Mouse (Mus musculus): ENCODE results near the gene D3Ertd751e.

D3Ertd751e gene

DNA sequence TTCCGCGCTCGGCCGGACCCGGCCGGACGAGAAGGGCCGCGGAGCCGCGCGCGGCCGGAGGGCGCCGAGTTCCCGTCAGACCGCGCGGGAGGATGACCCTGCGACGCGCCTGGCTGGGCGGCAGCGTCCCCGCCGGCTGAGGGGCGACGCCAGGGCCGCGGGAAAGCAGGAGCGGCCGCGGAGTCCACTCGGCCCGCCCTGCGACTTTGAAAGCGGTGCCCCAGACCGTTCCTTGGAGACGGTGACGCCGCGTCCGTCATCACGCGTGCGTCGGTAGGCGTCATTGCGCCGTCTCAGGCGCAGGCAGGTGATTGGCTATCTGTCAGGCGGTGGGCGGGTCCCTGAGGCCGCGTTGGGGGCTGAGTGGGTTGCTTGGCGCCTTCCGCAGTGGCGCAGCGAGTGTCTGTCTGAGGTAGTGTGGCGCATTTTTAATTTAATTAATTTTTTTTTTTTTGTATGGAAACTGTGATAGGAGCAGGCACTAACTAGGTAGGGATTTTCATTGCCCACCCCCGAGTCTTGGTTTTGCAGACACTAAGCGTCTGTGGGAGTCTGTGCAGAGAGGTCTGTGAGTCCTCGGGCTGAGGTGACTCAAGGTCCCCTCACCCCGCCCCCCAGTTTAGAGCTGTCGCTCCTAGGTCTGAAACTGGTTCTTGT, at the start of gene D3Ertd751e, which contains the start of gene Sclt1:
Gene D3Ertd751e (plus strand): TSS at position 334 of the 657 bp plus-strand sequence.
Gene Sclt1 (minus strand): TSS at position 237 of the 657 bp plus-strand sequence.
- peak; percentile 98 for DNase-seq

DNA sequence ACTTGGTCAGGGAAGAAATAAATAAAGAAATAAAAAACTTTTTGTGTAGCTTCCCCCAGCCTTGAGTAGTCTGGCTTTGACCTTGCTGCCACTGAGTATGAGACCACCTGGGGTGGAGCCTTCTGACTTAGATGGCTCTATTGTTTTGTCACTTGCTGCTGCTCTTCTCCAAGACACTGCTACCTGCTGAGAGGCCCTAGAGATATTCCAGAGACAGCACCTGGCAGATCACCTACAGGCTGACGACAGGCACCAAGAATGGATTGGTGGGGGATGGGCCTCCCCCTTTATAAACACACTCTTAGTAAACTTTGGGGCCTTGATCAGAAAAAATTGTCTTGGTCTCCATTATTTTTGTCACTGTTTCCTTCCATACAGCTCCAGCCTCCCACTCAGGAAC, 46.7 kb upstream of the D3Ertd751e start:
- no peak for DNase-seq

DNA sequence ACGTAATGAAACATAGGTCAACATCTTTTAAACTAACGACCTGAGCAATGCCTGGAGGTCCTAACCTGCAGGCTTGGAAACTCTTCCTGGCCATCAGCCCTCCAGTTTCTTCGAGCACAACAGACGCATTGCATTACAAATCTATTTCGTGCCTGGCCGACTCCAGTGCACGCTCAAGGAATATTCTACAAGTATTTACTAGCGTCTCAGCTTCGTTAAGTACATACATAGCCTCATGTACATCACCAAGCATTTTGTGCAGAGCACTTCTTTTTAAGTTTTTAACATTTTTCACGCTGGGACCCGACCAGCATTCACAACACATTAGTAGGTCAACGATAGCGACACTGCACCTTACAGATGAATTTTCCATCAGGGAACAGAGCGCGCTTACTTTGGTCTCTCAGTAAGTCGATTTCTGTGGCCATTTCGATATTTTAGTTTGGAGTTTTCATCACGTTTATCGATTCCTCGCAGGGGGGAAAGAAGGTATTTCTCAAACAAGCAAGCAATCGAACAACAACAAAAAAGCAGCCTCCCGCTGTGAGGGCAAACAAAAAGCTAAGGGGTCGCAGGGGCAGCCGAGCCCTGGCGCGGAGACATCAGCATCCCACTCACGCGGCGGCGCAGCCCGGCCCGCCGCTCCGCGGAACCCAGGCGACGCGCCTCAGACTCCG, 672 bp upstream of the D3Ertd751e start:
- peak; percentile 11 for DNase-seq

DNA sequence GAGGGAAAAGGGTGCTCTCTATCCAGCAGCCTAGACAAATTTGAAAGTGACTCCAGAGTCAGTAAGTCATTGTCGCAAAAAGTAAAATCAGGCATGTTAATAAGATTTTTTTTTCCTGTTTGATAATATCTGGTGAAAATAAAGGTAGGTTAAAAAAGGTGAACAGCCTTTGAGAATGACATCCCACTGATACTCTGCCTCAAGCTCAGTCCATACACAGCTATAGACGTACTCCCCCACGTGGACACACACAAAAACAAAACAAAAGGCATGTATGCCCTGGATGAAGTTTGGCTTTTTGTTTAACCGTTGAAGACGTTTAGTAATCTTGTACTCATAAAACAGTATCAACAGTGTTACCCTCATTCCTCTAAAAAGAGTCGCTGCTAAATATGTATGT, 1.0 kb downstream of the D3Ertd751e start:
- DNase-seq: peak; percentile 17

DNA sequence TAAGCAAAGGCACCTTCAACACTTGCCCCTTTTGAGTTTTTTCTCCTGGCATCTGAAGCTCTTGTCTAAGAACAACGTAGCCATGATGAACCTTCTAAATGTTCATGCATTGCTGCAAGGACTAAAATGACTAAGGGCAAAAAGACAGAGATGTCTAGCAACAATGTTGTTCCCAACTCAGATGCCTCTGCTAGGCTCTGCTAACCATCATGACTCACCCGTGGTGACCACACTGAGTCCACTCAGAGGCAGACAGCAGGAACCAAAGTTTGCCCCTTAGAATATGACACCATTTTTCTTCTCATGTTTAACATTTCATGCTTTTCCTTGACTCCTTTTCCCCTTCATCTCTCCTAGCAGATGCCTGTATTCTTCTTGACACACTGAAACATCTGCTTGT, 12.1 kb downstream of the D3Ertd751e start:
- DNase-seq: no peak

DNA sequence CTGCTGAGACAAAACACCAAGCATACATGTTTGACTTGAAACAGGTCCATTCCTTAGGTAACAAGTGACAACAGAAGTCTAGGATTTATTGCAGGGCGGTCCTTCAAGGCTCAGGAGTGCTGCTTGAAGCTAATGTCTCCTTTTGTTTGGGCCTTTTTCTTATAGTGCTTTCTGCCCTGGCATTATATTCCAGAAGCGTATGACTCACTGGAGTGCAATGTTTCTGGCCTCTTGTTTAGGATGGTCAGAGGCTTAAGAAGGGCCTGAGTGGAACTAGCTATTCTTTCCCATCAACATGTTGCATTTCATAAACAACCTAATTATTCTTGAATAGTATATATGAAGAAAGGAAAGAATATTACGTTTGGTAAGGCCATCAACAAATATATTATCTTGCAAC, 19.7 kb downstream of the D3Ertd751e start:
- DNase-seq: no peak

DNA sequence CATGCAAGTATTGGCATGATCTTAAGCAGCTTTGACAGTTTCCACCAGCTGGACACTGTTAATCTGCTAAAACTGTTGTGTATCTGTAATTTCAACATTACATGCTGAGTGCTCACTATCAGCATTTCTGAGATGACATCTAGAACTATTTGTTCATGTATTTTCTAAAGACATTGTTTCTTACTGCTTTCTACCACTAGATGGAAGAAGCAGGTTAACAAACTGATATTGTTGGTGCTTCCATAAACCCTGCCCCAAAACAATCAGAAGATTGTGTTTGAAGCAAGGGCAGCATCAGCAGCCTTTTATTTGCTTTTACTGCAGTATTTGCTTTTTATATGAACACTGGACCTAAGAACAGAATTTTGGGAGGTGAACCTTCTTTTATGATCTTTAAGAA, 70.0 kb downstream of the D3Ertd751e start:
- DNase-seq: peak; percentile 6

Data from kidney, postnatal 10 days (tissue).